Mouse (Mus musculus) forebrain, embryonic 10.5 days (tissue): ENCODE results near the gene Rab5c. TPM values are rescaled to one million over a fixed set of nuclear protein-coding genes. Genes with fewer than 3 reads are reported as not detected.

Source experiments
- DNase-seq: peaks from one replicate; pipeline ENCODE4 v3.0.0-alpha.2; 2017; ENCODE audit warnings: low spot score; ENCODE audit errors: extremely low spot score
- H3K27ac ChIP-seq: fragments of 300-500 bp; sonication (generic); 2 replicates; pipeline ENCODE4 v1.5.1; 2016; ENCODE audit warnings: mild to moderate bottlenecking
- H3K27me3 ChIP-seq: fragments of 300-500 bp; sonication (generic); 2 replicates; pipeline ENCODE4 v1.6.1; 2016; ENCODE audit warnings: mild to moderate bottlenecking; ENCODE audit not compliant: poor library complexity, severe bottlenecking
- H3K36me3 ChIP-seq: fragments of 300-500 bp; sonication (generic); replicated peaks from 2 replicates; pipeline ENCODE4 v1.6.1; 2016; ENCODE audit warnings: mild to moderate bottlenecking, moderate library complexity
- H3K4me1 ChIP-seq: fragments of 300-500 bp; sonication (generic); 2 replicates; pipeline ENCODE4 v1.6.1; 2016
- H3K4me3 ChIP-seq: fragments of 300-500 bp; sonication (generic); 2 replicates; pipeline ENCODE4 v1.5.1; 2016; ENCODE audit warnings: mild to moderate bottlenecking, moderate library complexity
- H3K9me3 ChIP-seq: fragments of 300-500 bp; sonication (generic); 2 replicates; pipeline ENCODE4 v1.6.1; 2016; ENCODE audit warnings: mild to moderate bottlenecking, moderate library complexity
- WGBS: fragments of 180-500 bp; shearing (Covaris S2); methylation state at CpG from one replicate; pipeline ENCODE4 v1.1.7; 2016; 5-methylcytosine and 5-hydroxymethylcytosine counted together
- polyA plus RNA-seq: library from polyadenylated mRNA; unstranded; fragments of >200 nt; fragmentation: Nextera tagmentation; extraction: Ambion mirVana; gene quantifications from 2 replicates; pipeline ENCODE4 v1.2.1, GENCODE M21; 2016

The Rab5c gene
- polyA plus RNA-seq, 1 experiment from 2014 or later: 14.9 TPM

- H3K4me3 ChIP-seq: peak overlapping the region; percentile 45
- H3K27ac ChIP-seq: peak overlapping the region; percentile 80
- H3K4me1 ChIP-seq: peaks cover 22% of the 10 kb centered on the region
- H3K36me3 ChIP-seq: no peaks in the 10 kb centered on the region
- DNase-seq: no peak
- WGBS: 1% methylated on average over 23 of the region's 23 CpGs
- H3K27me3 ChIP-seq: peaks cover 37% of the 10 kb centered on the region
- H3K9me3 ChIP-seq: peaks cover 5% of the 10 kb centered on the region; the same call in 1 of the 2 replicates
Measured at GRCm38 (mm10) chr11:100673169-100673568, 64.8 kb downstream of the Rab5c start.

- no peak for DNase-seq
- no peak overlapping the region for H3K27ac ChIP-seq
- H3K36me3 ChIP-seq: no peaks in the 10 kb centered on the region
- H3K9me3 ChIP-seq: peaks cover 5% of the 10 kb centered on the region; the same call in 1 of the 2 replicates
- H3K4me3 ChIP-seq: no peak overlapping the region
- 85% methylated on average over 2 of the region's 2 CpGs for WGBS
- H3K4me1 ChIP-seq: peaks cover 13% of the 10 kb centered on the region
- peaks cover 37% of the 10 kb centered on the region for H3K27me3 ChIP-seq
Measured at GRCm38 (mm10) chr11:100671956-100672355, 66.1 kb downstream of the Rab5c start.

GRCm38 (mm10) chr11:100671049-100671448 is 67.0 kb downstream of the Rab5c start:
- Histone ChIP-seq H3K27me3 (peaks cover 37% of the 10 kb centered on the region), H3K27ac (no peak overlapping the region), H3K36me3 (no peaks in the 10 kb centered on the region), H3K9me3 (peaks cover 5% of the 10 kb centered on the region; the same call in 1 of the 2 replicates), H3K4me1 (peaks cover 13% of the 10 kb centered on the region), H3K4me3 (no peak overlapping the region)
- WGBS: 76% methylated on average over 1 of the region's 1 CpGs
- no peak for DNase-seq

Other genes starting within 250 kb of the Rab5c start
- 287 and 294 TPM in 2 replicates for gene Acly, start 210.2 kb downstream of the Rab5c start, polyA plus RNA-seq
- 1.4 and 1.5 TPM in 2 replicates for gene Ttc25, start 192.6 kb downstream of the Rab5c start, polyA plus RNA-seq
- gene Cnp, start 163.3 kb downstream of the Rab5c start, polyA plus RNA-seq: 15.3 and 17.5 TPM in 2 replicates
- 83.1 and 91.8 TPM in 2 replicates for gene Nkiras2, start 119.0 kb downstream of the Rab5c start, polyA plus RNA-seq
- gene Dnajc7, start 118.0 kb downstream of the Rab5c start, polyA plus RNA-seq: 286 and 289 TPM in 2 replicates
- 0.28 and 0.41 TPM in 2 replicates for gene Zfp385c, start 45.8 kb downstream of the Rab5c start, polyA plus RNA-seq
- 3.1 and 3.8 TPM in 2 replicates for gene Dhx58, start 33.9 kb downstream of the Rab5c start, polyA plus RNA-seq
- gene Kat2a, start 25.8 kb downstream of the Rab5c start, polyA plus RNA-seq: 76.3 and 78.5 TPM in 2 replicates
- 0.24 and 0.30 TPM in 2 replicates for gene Hspb9, start 24.4 kb downstream of the Rab5c start, polyA plus RNA-seq
- 0.62 and 0.78 TPM in 2 replicates for gene Kcnh4, start 21.7 kb upstream of the Rab5c start, polyA plus RNA-seq
- not detected in 2 replicates for gene Hcrt, start 24.7 kb upstream of the Rab5c start, polyA plus RNA-seq
- 2.8 and 3.0 TPM in 2 replicates for gene Ghdc, start 32.7 kb upstream of the Rab5c start, polyA plus RNA-seq
- gene Stat5b, start 112.5 kb upstream of the Rab5c start, polyA plus RNA-seq: 14.9 and 16.2 TPM in 2 replicates
- gene Stat5a, start 121.1 kb upstream of the Rab5c start, polyA plus RNA-seq: 1.7 TPM in 2 replicates
- 15.0 and 15.6 TPM in 2 replicates for gene Stat3, start 201.3 kb upstream of the Rab5c start, polyA plus RNA-seq
- 16.1 and 16.6 TPM in 2 replicates for gene Cavin1, start 232.7 kb upstream of the Rab5c start, polyA plus RNA-seq